Mouse (Mus musculus) central nervous system, embryonic 14 days (tissue): Measurements from ENCODE around the gene St8sia2. TPM values are rescaled to one million over a fixed set of nuclear protein-coding genes. Genes with fewer than 3 reads are reported as not detected.

Source experiments
- polyA plus RNA-seq: library from polyadenylated mRNA; depleted of rRNA; stranded (reverse); fragments of >200 nt; gene quantifications from 2 replicates; pipeline ENCODE4 v1.2.3, GENCODE M21; 2012; rRNA removed

The St8sia2 gene
- 75.0 and 78.2 TPM in 2 replicates for polyA plus RNA-seq

GRCm38 (mm10) chr7:74013601-74014175 is at the start of gene St8sia2:
Gene St8sia2, minus strand, starts transcription at chr7:74013690.

